Mouse (Mus musculus): ENCODE data around the gene Morc1.

The Morc1 gene

GRCm38 (mm10) chr16:48621019-48621418, 190.0 kb downstream of the Morc1 start:
- no peak for DNase-seq (ENCODE audit: extremely low read depth, insufficient read length, low spot score)

GRCm38 (mm10) chr16:48623447-48623846, 192.4 kb downstream of the Morc1 start:
- no peak for DNase-seq (ENCODE audit: extremely low read depth, insufficient read length, low spot score)

GRCm38 (mm10) chr16:48626186-48626585, 195.1 kb downstream of the Morc1 start:
- DNase-seq (ENCODE audit: extremely low read depth, insufficient read length, low spot score), result no peak

- no peak for DNase-seq (ENCODE audit: extremely low read depth, insufficient read length, low spot score)
These were observed 196.3 kb downstream of the Morc1 start for GRCm38 (mm10) chr16:48627296-48627695.

- DNase-seq (ENCODE audit: extremely low read depth, insufficient read length, low spot score), result no peak
These were observed 198.7 kb downstream of the Morc1 start for GRCm38 (mm10) chr16:48629710-48630109.

- no peak for DNase-seq (ENCODE audit: extremely low read depth, insufficient read length, low spot score)
These were observed 199.4 kb downstream of the Morc1 start for GRCm38 (mm10) chr16:48630466-48630865.

GRCm38 (mm10) chr16:48632351-48632750, 201.3 kb downstream of the Morc1 start:
- no peak for DNase-seq (ENCODE audit: extremely low read depth, insufficient read length, low spot score)

GRCm38 (mm10) chr16:48646246-48646645, 215.2 kb downstream of the Morc1 start:
- no peak for DNase-seq (ENCODE audit: extremely low read depth, insufficient read length, low spot score)

GRCm38 (mm10) chr16:48671696-48672095, 240.7 kb downstream of the Morc1 start:
- DNase-seq (ENCODE audit: extremely low read depth, insufficient read length, low spot score), result no peak

- DNase-seq (ENCODE audit: extremely low read depth, insufficient read length, low spot score), result no peak
These were observed 241.6 kb downstream of the Morc1 start for GRCm38 (mm10) chr16:48672664-48673063.

GRCm38 (mm10) chr16:48675607-48676006, 244.6 kb downstream of the Morc1 start:
- DNase-seq (ENCODE audit: extremely low read depth, insufficient read length, low spot score), result peak; percentile 6

- DNase-seq (ENCODE audit: extremely low read depth, insufficient read length, low spot score), result no peak
These were observed 245.2 kb downstream of the Morc1 start for GRCm38 (mm10) chr16:48676205-48676604.

GRCm38 (mm10) chr16:48677381-48677780, 246.3 kb downstream of the Morc1 start:
- DNase-seq (ENCODE audit: extremely low read depth, insufficient read length, low spot score), result no peak

GRCm38 (mm10) chr16:48678029-48678428, 247.0 kb downstream of the Morc1 start:
- DNase-seq (ENCODE audit: extremely low read depth, insufficient read length, low spot score), result no peak
